Mouse (Mus musculus): ENCODE results near the gene Cdh23.

GRCm38 (mm10) chr10:60260557-60261294 lies 435.6 kb downstream of the Cdh23 start:
- TF ChIP-seq CTCF (IDR thresholded peaks at IDR 0.05) (no peak), POLR2A (IDR thresholded peaks at IDR 0.05; ENCODE audit: insufficient read depth, low read depth, low read length) (no peak), EP300 (IDR thresholded peaks at IDR 0.05; ENCODE audit: insufficient read depth, low read depth, low read length) (no peak)

Measured in heart, adult 2 months (tissue).